Mouse (Mus musculus): ENCODE measurements around the gene Sec22b. TPM values are rescaled to one million over a fixed set of nuclear protein-coding genes. Genes with fewer than 3 reads are reported as not detected.

Gene Sec22b
- polyA plus RNA-seq, 1 experiment = 4.3 TPM

GRCm38 (mm10) chr3:97928968-97929858, 28.2 kb downstream of the Sec22b start:
- TF ChIP-seq TAL1 (IDR thresholded peaks at IDR 0.05; ENCODE audit: low read length) (no peak), GATA1 (IDR thresholded peaks at IDR 0.05; ENCODE audit: low read length) (no peak)
- H3K9me3 ChIP-seq (ENCODE audit: control insufficient read depth, low read length) = no peaks in the 10 kb centered on the region
- H3K36me3 ChIP-seq (ENCODE audit: control insufficient read depth) = peaks cover 5% of the 10 kb centered on the region
- H3K4me1 ChIP-seq (ENCODE audit: control insufficient read depth) = peaks cover 35% of the 10 kb centered on the region
- H3K27me3 ChIP-seq (ENCODE audit: control insufficient read depth) = peaks cover 7% of the 10 kb centered on the region
- no peak overlapping the region for H3K4me3 ChIP-seq (replicated peaks)

GRCm38 (mm10) chr3:97930141-97930786, 29.3 kb downstream of the Sec22b start:
- Histone ChIP-seq H3K27me3 (ENCODE audit: control insufficient read depth) (peaks cover 7% of the 10 kb centered on the region), H3K9me3 (ENCODE audit: control insufficient read depth, low read length) (no peaks in the 10 kb centered on the region), H3K4me1 (ENCODE audit: control insufficient read depth) (peaks cover 37% of the 10 kb centered on the region), H3K36me3 (ENCODE audit: control insufficient read depth) (peaks cover 2% of the 10 kb centered on the region), H3K4me3 (replicated peaks) (no peak overlapping the region)
- TF ChIP-seq GATA1 (IDR thresholded peaks at IDR 0.05; ENCODE audit: low read length) = no peak
- no peak for TF ChIP-seq TAL1 (IDR thresholded peaks at IDR 0.05; ENCODE audit: low read length)

- peaks cover 37% of the 10 kb centered on the region for H3K4me1 ChIP-seq (ENCODE audit: control insufficient read depth)
- no peaks in the 10 kb centered on the region for H3K36me3 ChIP-seq (ENCODE audit: control insufficient read depth)
- H3K27me3 ChIP-seq (ENCODE audit: control insufficient read depth) = peaks cover 7% of the 10 kb centered on the region
- no peaks in the 10 kb centered on the region for H3K9me3 ChIP-seq (ENCODE audit: control insufficient read depth, low read length)
- TF ChIP-seq TAL1 (IDR thresholded peaks at IDR 0.05; ENCODE audit: low read length) (no peak), GATA1 (IDR thresholded peaks at IDR 0.05; ENCODE audit: low read length) (no peak)
- no peak overlapping the region for H3K4me3 ChIP-seq (replicated peaks)
Observed at GRCm38 (mm10) chr3:97930787-97931158, 29.8 kb downstream of the Sec22b start.

DNA sequence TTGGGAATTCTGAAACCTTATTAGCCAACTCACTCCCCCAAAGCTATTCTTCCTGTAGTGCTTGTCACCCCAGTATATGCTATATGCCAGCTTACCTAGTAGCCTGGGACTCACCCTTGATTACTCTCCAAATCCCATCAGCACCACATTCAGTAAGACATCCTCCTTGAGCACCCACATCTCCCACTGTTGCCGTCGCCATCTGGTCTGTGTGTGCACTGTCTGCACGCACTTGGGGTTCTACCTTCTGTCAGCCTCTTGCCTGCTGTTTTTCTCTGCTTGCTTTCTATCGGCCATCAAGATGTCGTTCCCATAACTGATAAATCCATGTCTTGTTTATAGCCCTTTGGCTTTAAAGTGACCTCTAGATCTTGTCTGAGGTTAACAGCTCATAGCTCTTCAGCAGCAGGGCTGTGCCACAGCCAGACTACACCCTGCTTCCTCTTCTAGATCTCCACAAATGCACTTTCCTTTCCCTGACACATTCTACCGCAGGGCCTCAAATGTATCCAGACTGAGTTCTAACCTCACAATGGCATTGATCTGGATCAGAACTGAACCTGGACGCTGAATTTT, 30.4 kb downstream of the Sec22b start:
- Histone ChIP-seq H3K4me1 (ENCODE audit: control insufficient read depth) (peaks cover 37% of the 10 kb centered on the region), H3K36me3 (ENCODE audit: control insufficient read depth) (no peaks in the 10 kb centered on the region), H3K27me3 (ENCODE audit: control insufficient read depth) (peaks cover 7% of the 10 kb centered on the region), H3K4me3 (replicated peaks) (no peak overlapping the region), H3K9me3 (ENCODE audit: control insufficient read depth, low read length) (no peaks in the 10 kb centered on the region)
- no peak for TF ChIP-seq TAL1 (IDR thresholded peaks at IDR 0.05; ENCODE audit: low read length)
- TF ChIP-seq GATA1 (IDR thresholded peaks at IDR 0.05; ENCODE audit: low read length) = no peak

GRCm38 (mm10) chr3:97932131-97932530, 31.1 kb downstream of the Sec22b start:
- H3K4me3 ChIP-seq (replicated peaks) = peak overlapping the region; percentile 45
- peaks cover 39% of the 10 kb centered on the region for H3K4me1 ChIP-seq (ENCODE audit: control insufficient read depth)
- no peak for TF ChIP-seq TAL1 (IDR thresholded peaks at IDR 0.05; ENCODE audit: low read length)
- TF ChIP-seq GATA1 (IDR thresholded peaks at IDR 0.05; ENCODE audit: low read length) = no peak

DNA sequence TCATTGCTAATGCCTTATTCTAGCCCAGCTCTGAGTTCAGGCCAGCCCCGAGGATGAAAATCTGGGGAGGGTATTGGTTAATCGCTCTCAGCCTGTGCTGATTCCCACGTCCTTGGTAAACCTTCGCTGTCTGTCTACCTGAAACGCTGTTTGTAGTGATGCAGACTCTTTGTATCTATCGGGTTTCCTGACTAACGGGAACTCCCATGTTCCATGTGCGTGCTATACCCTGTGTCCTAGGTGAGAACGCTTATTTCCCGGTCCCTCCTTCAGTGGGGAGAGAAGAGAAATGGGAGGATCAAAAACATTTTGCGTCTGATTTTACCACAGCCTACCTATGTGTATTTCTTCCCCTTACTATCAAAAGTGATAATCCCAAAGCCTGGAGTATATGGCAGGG, 31.8 kb downstream of the Sec22b start:
- Histone ChIP-seq H3K9me3 (ENCODE audit: control insufficient read depth, low read length) (no peaks in the 10 kb centered on the region), H3K27me3 (ENCODE audit: control insufficient read depth) (peaks cover 7% of the 10 kb centered on the region), H3K36me3 (ENCODE audit: control insufficient read depth) (no peaks in the 10 kb centered on the region), H3K4me3 (replicated peaks) (no peak overlapping the region), H3K4me1 (ENCODE audit: control insufficient read depth) (peaks cover 42% of the 10 kb centered on the region)
- TF ChIP-seq GATA1 (IDR thresholded peaks at IDR 0.05; ENCODE audit: low read length) = no peak
- TF ChIP-seq TAL1 (IDR thresholded peaks at IDR 0.05; ENCODE audit: low read length) = no peak

More at GRCm38 (mm10) chr3:97932131-97932530, 31.1 kb downstream of the Sec22b start:
- Histone ChIP-seq H3K9me3 (ENCODE audit: control insufficient read depth, low read length) (no peaks in the 10 kb centered on the region), H3K27me3 (ENCODE audit: control insufficient read depth) (peaks cover 7% of the 10 kb centered on the region), H3K36me3 (ENCODE audit: control insufficient read depth) (no peaks in the 10 kb centered on the region)

- Histone ChIP-seq H3K4me3 (replicated peaks) (no peak overlapping the region), H3K36me3 (ENCODE audit: control insufficient read depth) (no peaks in the 10 kb centered on the region), H3K9me3 (ENCODE audit: control insufficient read depth, low read length) (no peaks in the 10 kb centered on the region), H3K27me3 (ENCODE audit: control insufficient read depth) (peaks cover 7% of the 10 kb centered on the region), H3K4me1 (ENCODE audit: control insufficient read depth) (peaks cover 45% of the 10 kb centered on the region)
- no peak for TF ChIP-seq TAL1 (IDR thresholded peaks at IDR 0.05; ENCODE audit: low read length)
- TF ChIP-seq GATA1 (IDR thresholded peaks at IDR 0.05; ENCODE audit: low read length) = no peak
Observed at GRCm38 (mm10) chr3:97933251-97933650, 32.3 kb downstream of the Sec22b start.

DNA sequence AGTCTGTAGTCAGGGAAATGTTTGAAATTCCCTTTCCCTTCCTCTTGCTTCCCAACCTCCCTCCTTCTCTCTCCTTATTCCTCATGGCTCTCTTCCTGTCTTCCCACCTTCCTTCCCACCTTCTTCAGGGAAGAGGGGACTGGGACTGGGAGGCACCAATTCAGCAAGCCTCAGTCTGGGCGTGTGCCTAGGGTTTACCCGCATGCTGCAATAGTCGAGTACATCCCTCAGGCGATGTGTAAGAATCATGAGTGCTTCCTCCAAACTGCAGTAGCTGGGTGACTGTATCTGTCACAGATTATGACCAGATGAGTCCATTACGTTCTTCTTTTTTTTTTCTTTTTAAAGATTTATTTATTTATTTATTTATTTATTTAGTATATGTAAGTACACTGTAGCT, 32.8 kb downstream of the Sec22b start:
- Histone ChIP-seq H3K27me3 (ENCODE audit: control insufficient read depth) (peaks cover 7% of the 10 kb centered on the region), H3K4me1 (ENCODE audit: control insufficient read depth) (peaks cover 45% of the 10 kb centered on the region), H3K4me3 (replicated peaks) (no peak overlapping the region), H3K9me3 (ENCODE audit: control insufficient read depth, low read length) (no peaks in the 10 kb centered on the region), H3K36me3 (ENCODE audit: control insufficient read depth) (no peaks in the 10 kb centered on the region)
- TF ChIP-seq GATA1 (IDR thresholded peaks at IDR 0.05; ENCODE audit: low read length) (no peak), TAL1 (IDR thresholded peaks at IDR 0.05; ENCODE audit: low read length) (no peak)
